Mouse (Mus musculus): ENCODE data around the gene E2f4. TPM values are rescaled to one million over a fixed set of nuclear protein-coding genes. Genes with fewer than 3 reads are reported as not detected.

The E2f4 gene
- total and polyA plus RNA-seq, 2 experiments from 2014 or later, result 28.3 to 39.2 TPM

DNA sequence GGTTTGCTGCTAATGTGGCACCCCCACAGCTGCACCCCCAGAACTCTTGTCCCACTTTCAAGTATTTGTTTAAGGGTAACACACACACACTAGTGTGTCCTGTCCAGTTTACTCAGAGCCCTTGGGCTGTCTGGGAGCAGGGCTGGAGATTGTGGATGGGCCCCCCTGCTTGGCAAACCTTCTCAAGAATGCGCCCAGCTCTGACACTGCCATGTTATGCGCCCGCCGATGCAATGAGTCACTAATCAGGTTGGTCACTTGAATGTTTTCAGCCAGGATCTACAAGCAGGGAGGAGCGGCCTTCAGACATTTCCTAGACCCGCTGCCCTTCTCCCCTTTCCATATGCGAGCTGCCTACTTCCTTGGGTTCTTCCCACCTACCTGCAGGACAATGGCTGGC is 5.0 kb upstream of the E2f4 start:
- Histone ChIP-seq H3K36me3 (ENCODE audit: insufficient read depth, low read length) (no peaks in the 10 kb centered on the region), H3K4me2 (ENCODE audit: low read depth, low read length) (no peak overlapping the region), H3K27me3 (ENCODE audit: insufficient read depth, low read length) (no peaks in the 10 kb centered on the region), H3K9ac (replicated peaks; ENCODE audit: low read length) (no peak overlapping the region), H3K9me3 (ENCODE audit: low read length) (no peaks in the 10 kb centered on the region), H3K27ac (no peak overlapping the region), H3K4me1 (ENCODE audit: insufficient read depth, low read length) (peaks cover 13% of the 10 kb centered on the region), H3K4me3 (ENCODE audit: low read length) (no peak overlapping the region)
- DNase-seq (ENCODE audit: low spot score) (no peak), ATAC-seq (no peak)
- 85% methylated on average over 7 of the region's 7 CpGs for WGBS
- TF ChIP-seq CTCF (IDR thresholded peaks at IDR 0.05; ENCODE audit: low read depth), result no peak

DNA sequence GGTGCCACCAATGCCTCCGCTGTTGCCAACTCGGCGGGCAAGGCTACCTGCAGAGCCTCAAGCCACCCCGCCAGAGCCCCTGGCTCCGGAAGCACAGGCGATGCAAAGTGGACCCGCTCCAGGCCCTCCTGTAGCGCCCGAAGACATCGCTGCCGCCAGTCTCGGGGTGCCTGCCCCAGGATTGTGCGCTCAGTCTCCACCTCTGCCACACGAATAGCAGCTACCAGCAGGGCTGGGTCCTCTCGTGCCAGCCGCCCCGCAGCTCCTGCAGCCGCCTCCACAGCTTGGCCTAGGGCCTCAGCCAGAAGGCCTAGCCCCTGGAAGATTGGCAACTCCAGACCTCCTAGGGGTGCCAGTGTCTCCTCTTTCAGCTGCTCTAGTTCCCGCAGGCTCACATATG is 4.1 kb upstream of the E2f4 start:
- no peak for DNase-seq (ENCODE audit: low spot score)
- Histone ChIP-seq H3K27ac (no peak overlapping the region), H3K4me1 (ENCODE audit: insufficient read depth, low read length) (peaks cover 15% of the 10 kb centered on the region), H3K36me3 (ENCODE audit: insufficient read depth, low read length) (no peaks in the 10 kb centered on the region), H3K9me3 (ENCODE audit: low read length) (no peaks in the 10 kb centered on the region), H3K9ac (replicated peaks; ENCODE audit: low read length) (no peak overlapping the region), H3K27me3 (ENCODE audit: insufficient read depth, low read length) (no peaks in the 10 kb centered on the region), H3K4me2 (ENCODE audit: low read depth, low read length) (no peak overlapping the region), H3K4me3 (ENCODE audit: low read length) (no peak overlapping the region)
- no peak for TF ChIP-seq CTCF (IDR thresholded peaks at IDR 0.05; ENCODE audit: low read depth)
- 54% methylated on average over 19 of the region's 19 CpGs for WGBS
- no peak for ATAC-seq

- Histone ChIP-seq H3K27ac (no peak overlapping the region), H3K4me2 (ENCODE audit: low read depth, low read length) (no peak overlapping the region), H3K4me3 (ENCODE audit: low read length) (no peak overlapping the region), H3K9ac (replicated peaks; ENCODE audit: low read length) (no peak overlapping the region), H3K27me3 (ENCODE audit: insufficient read depth, low read length) (no peaks in the 10 kb centered on the region), H3K4me1 (ENCODE audit: insufficient read depth, low read length) (peaks cover 19% of the 10 kb centered on the region), H3K36me3 (ENCODE audit: insufficient read depth, low read length) (peaks cover under 1% of the 10 kb centered on the region), H3K9me3 (ENCODE audit: low read length) (no peaks in the 10 kb centered on the region)
- no peak for TF ChIP-seq CTCF (IDR thresholded peaks at IDR 0.05; ENCODE audit: low read depth)
- DNase-seq (ENCODE audit: low spot score), result no peak
- 70% methylated on average over 9 of the region's 9 CpGs for WGBS
- no peak for ATAC-seq
These were observed 2.7 kb upstream of the E2f4 start for GRCm38 (mm10) chr8:105294776-105295175.

GRCm38 (mm10) chr8:105295256-105295655 is 2.2 kb upstream of the E2f4 start:
- DNase-seq (ENCODE audit: low spot score), result no peak
- Histone ChIP-seq H3K4me3 (ENCODE audit: low read length) (no peak overlapping the region), H3K27ac (no peak overlapping the region), H3K36me3 (ENCODE audit: insufficient read depth, low read length) (peaks cover 5% of the 10 kb centered on the region), H3K4me1 (ENCODE audit: insufficient read depth, low read length) (peaks cover 15% of the 10 kb centered on the region), H3K27me3 (ENCODE audit: insufficient read depth, low read length) (no peaks in the 10 kb centered on the region), H3K4me2 (ENCODE audit: low read depth, low read length) (0 out of 2 replicates have a peak overlapping the region, but pooled peaks have one; percentile 16), H3K9ac (replicated peaks; ENCODE audit: low read length) (no peak overlapping the region), H3K9me3 (ENCODE audit: low read length) (no peaks in the 10 kb centered on the region)
- no peak for ATAC-seq
- WGBS, result 68% methylated on average over 11 of the region's 11 CpGs
- TF ChIP-seq CTCF (IDR thresholded peaks at IDR 0.05; ENCODE audit: low read depth), result no peak

- peak within 1 kb of the TSS; percentile 96 for H3K4me3 ChIP-seq (ENCODE audit: low read length)
- peak within 1 kb of the TSS; percentile 75 for H3K4me2 ChIP-seq (ENCODE audit: low read depth, low read length)
- peak within 1 kb of the TSS; percentile 77; the same call in 1 of the 2 replicates for H3K27ac ChIP-seq
- ATAC-seq, result no peak
- 60% methylated on average over 11 of the region's 11 CpGs for WGBS
- H3K4me1 ChIP-seq (ENCODE audit: insufficient read depth, low read length), result peaks cover 15% of the 10 kb centered on the region
- no peak within 1 kb of the TSS for H3K9ac ChIP-seq (replicated peaks; ENCODE audit: low read length)
- DNase-seq (ENCODE audit: low spot score), result no peak
- H3K36me3 ChIP-seq (ENCODE audit: insufficient read depth, low read length), result peaks cover 11% of the 10 kb centered on the region
- no peak for TF ChIP-seq CTCF (IDR thresholded peaks at IDR 0.05; ENCODE audit: low read depth)
- H3K27me3 ChIP-seq (ENCODE audit: insufficient read depth, low read length), result no peaks in the 10 kb centered on the region
- H3K9me3 ChIP-seq (ENCODE audit: low read length), result no peaks in the 10 kb centered on the region
These were observed 1.4 kb upstream of the E2f4 start, which contains the start of gene Exoc3l for GRCm38 (mm10) chr8:105295895-105296573. TSS of gene Exoc3l (minus strand) at chr8:105296101.

DNA sequence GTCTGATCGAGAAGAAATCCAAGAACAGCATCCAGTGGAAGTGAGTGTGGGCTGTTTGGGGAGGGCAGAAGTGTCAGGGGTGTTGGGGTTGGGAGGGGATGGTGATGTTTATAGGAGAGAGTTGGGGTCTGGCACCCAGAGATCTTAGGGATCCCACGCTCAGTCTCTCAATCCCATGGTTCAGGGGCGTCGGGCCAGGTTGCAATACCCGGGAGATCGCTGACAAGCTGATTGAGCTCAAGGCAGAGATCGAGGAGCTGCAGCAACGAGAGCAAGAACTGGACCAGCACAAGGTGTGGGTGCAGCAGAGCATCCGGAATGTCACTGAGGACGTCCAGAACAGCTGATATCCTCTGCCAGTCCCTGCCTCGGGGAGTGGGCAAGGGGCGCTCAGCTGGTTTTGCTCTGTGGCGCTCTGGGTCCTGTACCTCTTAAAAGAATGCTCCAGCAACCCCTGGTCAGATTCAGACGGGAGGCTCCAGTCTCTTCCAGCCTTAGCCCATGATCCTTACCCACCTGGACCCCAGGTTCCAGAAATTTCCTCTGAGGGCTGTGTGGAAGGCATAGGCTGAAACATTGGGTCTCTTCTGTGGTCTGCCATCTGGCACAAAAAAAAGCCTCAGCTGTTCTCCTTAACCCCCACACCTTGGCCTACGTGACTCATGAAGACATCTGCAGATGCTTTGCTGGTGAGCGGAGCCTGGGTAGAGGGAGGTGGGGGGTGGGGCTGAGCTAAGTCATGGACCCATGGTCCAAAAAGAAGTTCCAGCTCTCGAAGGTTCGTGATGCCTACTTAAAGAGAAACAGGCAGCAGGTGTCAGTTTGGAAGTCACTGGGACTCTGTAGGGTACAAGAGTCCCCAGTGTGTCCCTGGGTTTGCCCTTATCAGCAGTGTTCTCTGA is 1.1 kb downstream of the E2f4 start:
- Histone ChIP-seq H3K9ac (replicated peaks; ENCODE audit: low read length) (peak overlapping the region; percentile 94), H3K4me1 (ENCODE audit: insufficient read depth, low read length) (peaks cover 15% of the 10 kb centered on the region), H3K4me2 (ENCODE audit: low read depth, low read length) (peak overlapping the region; percentile 75), H3K4me3 (ENCODE audit: low read length) (peak overlapping the region; percentile 96), H3K9me3 (ENCODE audit: low read length) (no peaks in the 10 kb centered on the region), H3K27me3 (ENCODE audit: insufficient read depth, low read length) (no peaks in the 10 kb centered on the region), H3K36me3 (ENCODE audit: insufficient read depth, low read length) (peaks cover 33% of the 10 kb centered on the region), H3K27ac (peak overlapping the region; percentile 77; the same call in 1 of the 2 replicates)
- DNase-seq (ENCODE audit: low spot score) (no peak), ATAC-seq (no peak)
- TF ChIP-seq CTCF (IDR thresholded peaks at IDR 0.05; ENCODE audit: low read depth), result no peak
- WGBS, result 60% methylated on average over 18 of the region's 18 CpGs
